Mouse (Mus musculus) liver, embryonic 14.5 days (tissue): ENCODE results near the gene Tnf. TPM values are rescaled to one million over a fixed set of nuclear protein-coding genes. Genes with fewer than 3 reads are reported as not detected.

Experiments used
- ATAC-seq: fragments of 200-750 bp; cut with Nextera tagmentation; 2 replicates; pipeline ENCODE4 v1.8.0; 2017; ENCODE audit warnings: moderate number of reproducible peaks, mild to moderate bottlenecking, moderate library complexity; ENCODE audit not compliant: insufficient read depth
- DNase-seq, 3 experiments: peaks; one replicate each; pipeline ENCODE4 v3.0.0-alpha.2; 2012 to 2013; ENCODE audit warnings: low read depth in 3 of 3, low spot score in 3 of 3
- H3K27ac ChIP-seq: fragments of 300-500 bp; sonication (generic); 2 replicates; pipeline ENCODE4 v1.5.1; 2014; ENCODE audit warnings: moderate library complexity, mild to moderate bottlenecking, control low read depth, inconsistent platforms
- H3K27me3 ChIP-seq: fragments of 300-500 bp; sonication (generic); 2 replicates; pipeline ENCODE4 v1.6.1; 2014; ENCODE audit warnings: mild to moderate bottlenecking, low read length, moderate library complexity; ENCODE audit not compliant: control insufficient read depth, insufficient read depth
- H3K36me3 ChIP-seq: fragments of 300-500 bp; sonication (generic); replicated peaks from 2 replicates; pipeline ENCODE4 v1.6.1; 2014; ENCODE audit warnings: low read depth; ENCODE audit not compliant: control insufficient read depth, insufficient read depth
- H3K4me1 ChIP-seq, 2 experiments: fragments of 200-500 bp in 1 of 2; fragments of 300-500 bp in 1 of 2; sonication (generic) in 1 of 2; replicated peaks; 2 replicates each; pipeline ENCODE4 v1.6.1; 2012 to 2014; ENCODE audit warnings: antibody characterized with exemption in 1 of 2, inconsistent platforms in 1 of 2, low read length in 1 of 2; ENCODE audit not compliant: control insufficient read depth in 2 of 2, insufficient read depth in 2 of 2
- H3K4me2 ChIP-seq: fragments of 300-500 bp; sonication (generic); 2 replicates; pipeline ENCODE4 v1.6.1; 2014; ENCODE audit warnings: low read depth, mild to moderate bottlenecking, control low read depth, moderate library complexity
- H3K4me3 ChIP-seq, 2 experiments: fragments of 200-500 bp in 1 of 2; fragments of 300-500 bp in 1 of 2; sonication (generic) in 1 of 2; 2 replicates each; pipeline ENCODE4 v1.5.1; 2012 to 2014; ENCODE audit warnings: low read depth in 2 of 2, low read length in 2 of 2, mild to moderate bottlenecking in 2 of 2, control low read depth in 1 of 2, inconsistent platforms in 1 of 2, moderate library complexity in 1 of 2; ENCODE audit not compliant: insufficient read depth in 1 of 2
- H3K9ac ChIP-seq: fragments of 300-500 bp; sonication (generic); replicated peaks from 2 replicates; pipeline ENCODE4 v1.6.1; 2014; ENCODE audit warnings: mild to moderate bottlenecking, control low read depth, moderate library complexity
- H3K9me3 ChIP-seq: fragments of 300-500 bp; sonication (generic); 2 replicates; pipeline ENCODE4 v1.6.1; 2016; ENCODE audit warnings: low read length, mixed read lengths; ENCODE audit not compliant: control insufficient read depth
- CTCF ChIP-seq: IDR thresholded peaks from 2 replicates; pipeline ENCODE4 v1.5.1; 2016; ENCODE audit warnings: antibody characterized with exemption, low read depth, control low read depth
- EP300 ChIP-seq: IDR thresholded peaks from 2 replicates; pipeline ENCODE4 v1.6.1; 2016; ENCODE audit warnings: antibody characterized with exemption, low read depth
- WGBS: fragments of 180-500 bp; shearing (Covaris S2); extraction: QIAGEN DNeasy Blood & Tissue Kit; methylation state at CpG from one replicate; pipeline ENCODE4 v1.1.7; 2014; ENCODE audit not compliant: insufficient replicate concordance; 5-methylcytosine and 5-hydroxymethylcytosine counted together
- polyA plus RNA-seq, 2 experiments: library from polyadenylated mRNA; depleted of rRNA in 1 of 2; stranded (reverse) in 1 of 2; unstranded in 1 of 2; fragments of >200 nt; fragmentation: Nextera tagmentation in 1 of 2; extraction: Ambion mirVana in 1 of 2; gene quantifications; 2 replicates each; pipeline versions ENCODE4 v1.2.1 to v1.2.3; 2012 to 2014

Tnf gene
- polyA plus RNA-seq, 2 experiments: 0.43 to 0.73 TPM

GRCm38 (mm10) chr17:35165451-35166155 lies 36.2 kb downstream of the Tnf start:
- peaks cover 17% of the 10 kb centered on the region for H3K36me3 ChIP-seq
- H3K27ac ChIP-seq: peak overlapping the region; percentile 88
- 25% methylated on average over 12 of the region's 12 CpGs for WGBS
- 0 out of 2 replicates have a peak overlapping the region, but pooled peaks have one; percentile 15 for H3K9ac ChIP-seq
- ATAC-seq (peak; percentile 80), DNase-seq (no peak)
- TF ChIP-seq EP300: no peak
- no peak for TF ChIP-seq CTCF
- peak overlapping the region; percentile 90 for H3K4me2 ChIP-seq
- no peaks in the 10 kb centered on the region for H3K27me3 ChIP-seq
- peaks cover 4 to 21% of the 10 kb centered on the region in 2 experiments for H3K4me1 ChIP-seq
- H3K4me3 ChIP-seq: peak overlapping the region; percentile 95 to 99
- no peaks in the 10 kb centered on the region for H3K9me3 ChIP-seq

- Histone ChIP-seq H3K4me2 (peak within 1 kb of the TSS; percentile 90), H3K36me3 (peaks cover 25% of the 10 kb centered on the region), H3K27ac (peak within 1 kb of the TSS; percentile 88), H3K9me3 (no peaks in the 10 kb centered on the region), H3K4me1 (peaks cover 4 to 21% of the 10 kb centered on the region in 2 experiments), H3K27me3 (no peaks in the 10 kb centered on the region), H3K9ac (peak within 1 kb of the TSS; percentile 99), H3K4me3 (peak within 1 kb of the TSS; percentile 95 to 99)
- peak; percentile 97 to 98 (median 97) for DNase-seq
- TF ChIP-seq CTCF (no peak), EP300 (0 out of 2 replicates have a peak, but pooled peaks have one; percentile 10)
- under 1% methylated on average over 72 of the region's 89 CpGs for WGBS
- peak; percentile 95 for ATAC-seq
These were observed 37.0 kb downstream of the Tnf start, which contains the start of gene Prrc2a for GRCm38 (mm10) chr17:35164568-35165450. TSS of gene Prrc2a (minus strand) at chr17:35164897.

GRCm38 (mm10) chr17:35164218-35164567 lies 37.6 kb downstream of the Tnf start:
- no peaks in the 10 kb centered on the region for H3K27me3 ChIP-seq
- H3K4me3 ChIP-seq: peak overlapping the region; percentile 95 to 99
- H3K4me2 ChIP-seq: peak overlapping the region; percentile 90
- peak overlapping the region; percentile 82 for H3K27ac ChIP-seq
- WGBS: 0% methylated on average over 25 of the region's 28 CpGs
- DNase-seq (peak in 2 of 3 experiments; percentile 7 to 11), ATAC-seq (no peak)
- H3K36me3 ChIP-seq: peaks cover 31% of the 10 kb centered on the region
- H3K9me3 ChIP-seq: no peaks in the 10 kb centered on the region
- TF ChIP-seq EP300 (no peak), CTCF (no peak)
- peaks cover 4 to 21% of the 10 kb centered on the region in 2 experiments for H3K4me1 ChIP-seq
- H3K9ac ChIP-seq: peak overlapping the region; percentile 99

GRCm38 (mm10) chr17:35163326-35164081 lies 38.3 kb downstream of the Tnf start:
- no peaks in the 10 kb centered on the region for H3K9me3 ChIP-seq
- peaks cover 4 to 21% of the 10 kb centered on the region in 2 experiments for H3K4me1 ChIP-seq
- H3K27me3 ChIP-seq: no peaks in the 10 kb centered on the region
- peak overlapping the region; percentile 90 for H3K4me2 ChIP-seq
- no peak for ATAC-seq
- peak in 2 of 3 experiments; percentile 9 to 35 for DNase-seq
- H3K4me3 ChIP-seq: peak overlapping the region; percentile 95 to 99
- 13% methylated on average over 8 of the region's 8 CpGs for WGBS
- TF ChIP-seq EP300: no peak
- TF ChIP-seq CTCF: no peak
- peaks cover 38% of the 10 kb centered on the region for H3K36me3 ChIP-seq
- peak overlapping the region; percentile 99 for H3K9ac ChIP-seq
- peak overlapping the region; percentile 82 for H3K27ac ChIP-seq
